Mouse (Mus musculus): ENCODE measurements around the gene Smad5.

- TF ChIP-seq CTCF (IDR thresholded peaks at IDR 0.05 in 2 of 3, conservative IDR thresholded peaks at IDR 0.05 in 1 of 3; ENCODE audit: control insufficient read depth in 1 of 3, insufficient read depth in 1 of 3, low read depth in 2 of 3, low read length in 3 of 3, poor library complexity in 1 of 3, severe bottlenecking in 1 of 3) (no peak), ZMIZ1 (IDR thresholded peaks at IDR 0.05; ENCODE audit: low read depth, low read length) (no peak), GABPA (IDR thresholded peaks at IDR 0.05; ENCODE audit: low read depth, low read length) (no peak), USF1 (IDR thresholded peaks at IDR 0.05; ENCODE audit: low read depth, low read length) (no peak), KAT2A (conservative IDR thresholded peaks at IDR 0.05; ENCODE audit: low read depth, low read length) (no peak), ZNF384 (IDR thresholded peaks at IDR 0.05; ENCODE audit: low read depth, low read length) (no peak)
Observed at GRCm38 (mm10) chr13:56749377-56749776, 46.6 kb downstream of the Smad5 start.

All from MEL (cell line).